Mouse (Mus musculus) right cerebral cortex, postnatal 10 days (tissue): ENCODE results near the gene Anapc4.

Experiments
- DNase-seq, 2 experiments: peaks; one replicate each; pipeline ENCODE4 v3.0.0; 2021; ENCODE audit warnings: low spot score in 2 of 2

Gene Anapc4

GRCm38 (mm10) chr5:52868918-52869703 lies 35.3 kb downstream of the Anapc4 start:
- no peak for DNase-seq

GRCm38 (mm10) chr5:52871461-52871860 lies 37.6 kb downstream of the Anapc4 start:
- no peak for DNase-seq

GRCm38 (mm10) chr5:52871986-52872385 lies 38.2 kb downstream of the Anapc4 start:
- DNase-seq: no peak

GRCm38 (mm10) chr5:52878847-52879246 lies 45.0 kb downstream of the Anapc4 start:
- peak; percentile 62 to 77 for DNase-seq

GRCm38 (mm10) chr5:52879926-52880325 lies 46.1 kb downstream of the Anapc4 start:
- DNase-seq: no peak

GRCm38 (mm10) chr5:52882446-52882845 lies 48.6 kb downstream of the Anapc4 start:
- DNase-seq: no peak

GRCm38 (mm10) chr5:52887085-52887484 lies 53.3 kb downstream of the Anapc4 start:
- peak; percentile 44 to 62 for DNase-seq

- no peak for DNase-seq
Observed at GRCm38 (mm10) chr5:52889919-52890318, 56.1 kb downstream of the Anapc4 start.

GRCm38 (mm10) chr5:52891949-52892835 lies 58.4 kb downstream of the Anapc4 start:
- DNase-seq: no peak

- DNase-seq: no peak
Observed at GRCm38 (mm10) chr5:52893938-52894337, 60.1 kb downstream of the Anapc4 start.

- DNase-seq: no peak
Observed at GRCm38 (mm10) chr5:52904246-52904645, 70.4 kb downstream of the Anapc4 start.

GRCm38 (mm10) chr5:52904671-52905070 lies 70.9 kb downstream of the Anapc4 start:
- no peak for DNase-seq

GRCm38 (mm10) chr5:52908246-52908645 lies 74.4 kb downstream of the Anapc4 start:
- DNase-seq: no peak

GRCm38 (mm10) chr5:52910159-52910591 lies 76.4 kb downstream of the Anapc4 start:
- DNase-seq: no peak

- no peak for DNase-seq
Observed at GRCm38 (mm10) chr5:52911286-52911870, 77.6 kb downstream of the Anapc4 start.

GRCm38 (mm10) chr5:52913711-52914110 lies 79.9 kb downstream of the Anapc4 start:
- DNase-seq: no peak

- DNase-seq: no peak
Observed at GRCm38 (mm10) chr5:52916186-52916585, 82.4 kb downstream of the Anapc4 start.
